Comparison of ENCODE assay signal across 14 mouse cellular contexts in the genomic region with DNA sequence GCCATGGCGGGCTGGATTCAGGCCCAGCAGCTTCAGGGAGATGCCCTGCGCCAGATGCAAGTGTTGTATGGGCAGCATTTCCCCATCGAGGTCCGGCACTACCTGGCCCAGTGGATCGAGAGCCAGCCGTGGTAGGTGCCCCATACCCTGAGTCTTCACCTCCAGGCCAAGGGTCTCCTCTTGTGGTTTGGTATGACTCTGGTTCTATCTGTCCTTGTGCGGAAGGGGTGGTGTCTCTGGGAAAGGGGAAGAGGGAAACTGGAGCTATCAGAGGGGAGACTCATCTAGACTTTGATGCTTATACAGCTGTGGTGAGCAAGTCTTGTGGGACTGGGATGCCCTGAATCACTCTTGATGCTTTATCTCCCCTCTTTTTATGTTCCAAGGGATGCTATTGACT. TPM values are rescaled to one million over a fixed set of nuclear protein-coding genes. Genes with fewer than 3 reads are reported as not detected.
DNase-seq lines count a peak whose midpoint lies in the region; ATAC-seq and TF ChIP-seq lines count a peak whose summit lies in the region.
"Had no signal": no experiment of that assay in that cellular context is flagged by ENCODE, and none has a peak within 500 bp of the region (broad histone marks: within the 10 kb centered on the region; RNA-seq: fewer than 3 reads in every experiment).

No protein-coding gene starts in this region.

- TF ChIP-seq POLR2A in spleen, adult 2 months (IDR thresholded peaks at IDR 0.05; ENCODE audit: low read depth, low read length): no peak

- 35% methylated on average over 7 of the region's 7 CpGs for WGBS in spleen, adult 2 months
- 32% methylated on average over 7 of the region's 7 CpGs for WGBS in liver, embryonic 13.5 days (ENCODE audit: insufficient replicate concordance)
- 92% methylated on average over 7 of the region's 7 CpGs for WGBS in hindbrain, embryonic 16.5 days

- H3K9me3 ChIP-seq in liver, embryonic 13.5 days (replicated peaks): no peaks in the 10 kb centered on the region
- H3K9me3 ChIP-seq in hindbrain, embryonic 16.5 days (ENCODE audit: control insufficient read depth, low read length): no peaks in the 10 kb centered on the region
- H3K9me3 ChIP-seq: hindbrain, embryonic 12.5 days had no signal

- no peak for TF ChIP-seq CTCF in gastrocnemius, adult 2 months (IDR thresholded peaks at IDR 0.05)
- no peak for TF ChIP-seq CTCF in spleen, adult 2 months (IDR thresholded peaks at IDR 0.05; ENCODE audit: extremely low read depth, insufficient read depth, insufficient read length, insufficient replicate concordance)

- H3K36me3 ChIP-seq in spleen, adult 2 months (ENCODE audit: control insufficient read depth, insufficient read depth, low read length): peaks cover 12% of the 10 kb centered on the region
- H3K36me3 ChIP-seq in liver, embryonic 13.5 days: peaks cover 23% of the 10 kb centered on the region
- no peaks in the 10 kb centered on the region for H3K36me3 ChIP-seq in hindbrain, embryonic 16.5 days (ENCODE audit: control insufficient read depth, insufficient read depth, low read length)
- H3K36me3 ChIP-seq: hindbrain, embryonic 12.5 days had no signal

- no peak for DNase-seq in gastrocnemius, adult 2 months
- no peak for DNase-seq in gastrocnemius, postnatal 4 days (ENCODE audit: low spot score in 2 of 2)
- DNase-seq in spleen, adult 2 months (ENCODE audit: low read depth in 1 of 2, low spot score in 2 of 2): no peak
- DNase-seq in spleen, postnatal 14 days (ENCODE audit: low spot score in 2 of 2): no peak
- DNase-seq in liver, embryonic 13.5 days: no peak
- DNase-seq in kidney, postnatal 14 days: no peak
- DNase-seq: cerebellum, adult 2 months; lung, adult 2 months; spleen, adult 18-20 months had no signal

- ATAC-seq in liver, embryonic 13.5 days (ENCODE audit: low read depth): no peak
- ATAC-seq in hindbrain, embryonic 16.5 days: no peak
- ATAC-seq in cerebellum, adult (ENCODE audit: insufficient number of reproducible peaks, low FRiP score, low TSS enrichment): no peak
- ATAC-seq: forebrain, embryonic 16.5 days had no signal

- H3K9ac ChIP-seq in liver, embryonic 13.5 days: peak overlapping the region; percentile 77
- no peak overlapping the region for H3K9ac ChIP-seq in hindbrain, embryonic 16.5 days (ENCODE audit: low read depth, low read length)

- H3K4me3 ChIP-seq in gastrocnemius, adult 2 months: peak overlapping the region; percentile 85
- H3K4me3 ChIP-seq in spleen, adult 2 months (ENCODE audit: extremely low read depth, insufficient read depth, insufficient read length): peak overlapping the region; percentile 68; the same call in 1 of the 2 replicates
- H3K4me3 ChIP-seq in liver, embryonic 13.5 days (replicated peaks): peak overlapping the region; percentile 69
- no peak overlapping the region for H3K4me3 ChIP-seq in hindbrain, embryonic 16.5 days (ENCODE audit: low read length)

- H3K4me2 ChIP-seq in liver, embryonic 13.5 days: peak overlapping the region; percentile 95
- no peak overlapping the region for H3K4me2 ChIP-seq in hindbrain, embryonic 16.5 days (ENCODE audit: low read length)

- H3K27me3 ChIP-seq in spleen, adult 2 months (ENCODE audit: control insufficient read depth, insufficient read depth, low read length): no peaks in the 10 kb centered on the region
- peaks cover 14% of the 10 kb centered on the region for H3K27me3 ChIP-seq in liver, embryonic 13.5 days
- peaks cover 8% of the 10 kb centered on the region for H3K27me3 ChIP-seq in hindbrain, embryonic 16.5 days (replicated peaks; ENCODE audit: control insufficient read depth, insufficient read depth, low read length)

- peaks cover 12% of the 10 kb centered on the region; the same call in 1 of the 2 replicates for H3K4me1 ChIP-seq in spleen, adult 2 months (ENCODE audit: control insufficient read depth, insufficient read depth, insufficient read length)
- H3K4me1 ChIP-seq in liver, embryonic 13.5 days (replicated peaks): peaks cover 54% of the 10 kb centered on the region
- peaks cover 5% of the 10 kb centered on the region for H3K4me1 ChIP-seq in hindbrain, embryonic 16.5 days (ENCODE audit: control insufficient read depth, insufficient read depth, low read depth, low read length)

- intact Hi-C loops in gastrocnemius, adult 2 months (cut with DNase I): no loop called here

- H3K27ac ChIP-seq in gastrocnemius, adult 2 months: peak overlapping the region; percentile 87; the same call in 1 of the 2 replicates
- H3K27ac ChIP-seq in spleen, adult 2 months (ENCODE audit: insufficient read depth, low read length): 0 out of 2 replicates have a peak overlapping the region, but pooled peaks have one; percentile 69
- peak overlapping the region; percentile 69 for H3K27ac ChIP-seq in liver, embryonic 13.5 days
- no peak overlapping the region for H3K27ac ChIP-seq in hindbrain, embryonic 16.5 days (ENCODE audit: low read depth, low read length)
- H3K27ac ChIP-seq: hindbrain, embryonic 12.5 days; layer of hippocampus, adult 2 months had no signal

RNA-seq across cellular contexts. Expression of a gene that starts 2.2 kb away (rescaled TPM):
- total RNA-seq in gastrocnemius, adult 2 months (2021): 10 to 100 TPM; 11.7 to 15.8 TPM
- total RNA-seq in gastrocnemius, postnatal 4 days (2021): 10 to 100 TPM; 35.6 to 41.4 TPM
- 24.7 and 35.7 TPM in 2 replicates for polyA plus RNA-seq in spleen, adult 2 months (2012; rRNA removed)
- 11.1 and 14.6 TPM in 2 replicates for polyA plus RNA-seq in liver, embryonic 13.5 days (2015; fragmentation: Nextera tagmentation; extraction: Ambion mirVana)
- 1.8 and 2.4 TPM in 2 replicates for polyA plus RNA-seq in hindbrain, embryonic 16.5 days (2015; fragmentation: Nextera tagmentation; extraction: Ambion mirVana)

RNA-seq across cellular contexts. Expression of a gene that starts 10.8 kb away (rescaled TPM):
- total RNA-seq in gastrocnemius, adult 2 months (2021): 100 to 1,000 TPM; 139 to 145 TPM
- total RNA-seq in gastrocnemius, postnatal 4 days (2021): 10 to 100 TPM; 76.1 to 90.4 TPM
- polyA plus RNA-seq in spleen, adult 2 months (2012; rRNA removed): 33.2 and 45.2 TPM in 2 replicates
- 21.1 and 23.8 TPM in 2 replicates for polyA plus RNA-seq in liver, embryonic 13.5 days (2015; fragmentation: Nextera tagmentation; extraction: Ambion mirVana)
- 15.0 and 18.9 TPM in 2 replicates for polyA plus RNA-seq in hindbrain, embryonic 16.5 days (2015; fragmentation: Nextera tagmentation; extraction: Ambion mirVana)
